Mouse (Mus musculus): ENCODE data around the gene Fam129b. TPM values are rescaled to one million over a fixed set of nuclear protein-coding genes. Genes with fewer than 3 reads are reported as not detected.

Fam129b gene
- polyA plus RNA-seq (2014; fragmentation: Illumina TruSeq; extraction: RNeasy Lipid Tissue Mini Kit (QIAGEN cat#74804)) = 0.86 TPM

GRCm38 (mm10) chr2:32875675-32876489 lies at the start of gene Fam129b:
TSS of gene Fam129b (plus strand) at chr2:32876114.

GRCm38 (mm10) chr2:32846805-32847467 lies 29.0 kb upstream of the Fam129b start, which contains the start of gene Stxbp1:
TSS of gene Stxbp1 (minus strand) at chr2:32847245.

GRCm38 (mm10) chr2:32961192-32961995 lies 85.5 kb downstream of the Fam129b start, which contains the start of the genes Rpl12 and Lrsam1:
TSS of gene Rpl12 (plus strand) at chr2:32961559.
TSS of gene Lrsam1 (minus strand) at chr2:32961614.

Other genes starting within 250 kb of the Fam129b start
- 1.1 TPM for gene Eng, start 229.5 kb upstream of the Fam129b start, polyA plus RNA-seq (2014; fragmentation: Illumina TruSeq; extraction: RNeasy Lipid Tissue Mini Kit (QIAGEN cat#74804))
- 1.2 TPM for gene Fpgs, start 172.0 kb upstream of the Fam129b start, polyA plus RNA-seq (2014; fragmentation: Illumina TruSeq; extraction: RNeasy Lipid Tissue Mini Kit (QIAGEN cat#74804))
- gene Cdk9, start 163.0 kb upstream of the Fam129b start, polyA plus RNA-seq (2014; fragmentation: Illumina TruSeq; extraction: RNeasy Lipid Tissue Mini Kit (QIAGEN cat#74804)) = 61.4 TPM
- gene Sh2d3c, start 155.1 kb upstream of the Fam129b start, polyA plus RNA-seq (2014; fragmentation: Illumina TruSeq; extraction: RNeasy Lipid Tissue Mini Kit (QIAGEN cat#74804)) = 0.14 TPM
- gene 6330409D20Rik, start 135.1 kb upstream of the Fam129b start, polyA plus RNA-seq (2014; fragmentation: Illumina TruSeq; extraction: RNeasy Lipid Tissue Mini Kit (QIAGEN cat#74804)) = not detected
- 1.0 TPM for gene Tor2a, start 118.9 kb upstream of the Fam129b start, polyA plus RNA-seq (2014; fragmentation: Illumina TruSeq; extraction: RNeasy Lipid Tissue Mini Kit (QIAGEN cat#74804))
- 0.37 TPM for gene Ttc16, start 100.5 kb upstream of the Fam129b start, polyA plus RNA-seq (2014; fragmentation: Illumina TruSeq; extraction: RNeasy Lipid Tissue Mini Kit (QIAGEN cat#74804))
- not detected for gene Ptrh1, start 100.3 kb upstream of the Fam129b start, polyA plus RNA-seq (2014; fragmentation: Illumina TruSeq; extraction: RNeasy Lipid Tissue Mini Kit (QIAGEN cat#74804))
- gene Cfap157, start 91.7 kb upstream of the Fam129b start, polyA plus RNA-seq (2014; fragmentation: Illumina TruSeq; extraction: RNeasy Lipid Tissue Mini Kit (QIAGEN cat#74804)) = not detected
- gene Stxbp1, start 28.9 kb upstream of the Fam129b start, polyA plus RNA-seq (2014; fragmentation: Illumina TruSeq; extraction: RNeasy Lipid Tissue Mini Kit (QIAGEN cat#74804)) = 5.5 TPM
- gene Rpl12, start 85.4 kb downstream of the Fam129b start, polyA plus RNA-seq (2014; fragmentation: Illumina TruSeq; extraction: RNeasy Lipid Tissue Mini Kit (QIAGEN cat#74804)) = 239 TPM
- 6.4 TPM for gene Lrsam1, start 85.5 kb downstream of the Fam129b start, polyA plus RNA-seq (2014; fragmentation: Illumina TruSeq; extraction: RNeasy Lipid Tissue Mini Kit (QIAGEN cat#74804))
- gene Slc2a8, start 106.0 kb downstream of the Fam129b start, polyA plus RNA-seq (2014; fragmentation: Illumina TruSeq; extraction: RNeasy Lipid Tissue Mini Kit (QIAGEN cat#74804)) = not detected